Mouse (Mus musculus) heart, embryonic 14.5 days (tissue): Measurements from ENCODE around the gene Slc17a9. TPM values are rescaled to one million over a fixed set of nuclear protein-coding genes. Genes with fewer than 3 reads are reported as not detected.

Experiments used
- ATAC-seq: fragments of 200-750 bp; cut with Nextera tagmentation; 2 replicates; pipeline ENCODE4 v1.8.0; 2017; ENCODE audit warnings: low read depth, moderate TSS enrichment; ENCODE audit not compliant: insufficient number of reproducible peaks, insufficient read depth, low FRiP score
- H3K27ac ChIP-seq, 2 experiments: fragments of 200-500 bp in 1 of 2; fragments of 300-500 bp in 1 of 2; sonication (generic) in 1 of 2; replicated peaks in 1 of 2; 2 replicates each; pipeline ENCODE4 v1.5.1; 2012 to 2014; ENCODE audit warnings: low read depth in 2 of 2, low read length in 2 of 2, control low read depth in 1 of 2, mild to moderate bottlenecking in 1 of 2, mixed read lengths in 1 of 2; ENCODE audit not compliant: control insufficient read depth in 1 of 2, insufficient read depth in 1 of 2
- H3K27me3 ChIP-seq: fragments of 300-500 bp; sonication (generic); 2 replicates; pipeline ENCODE4 v1.6.1; 2014; ENCODE audit warnings: mild to moderate bottlenecking, low read length, control low read depth; ENCODE audit not compliant: control insufficient read depth, insufficient read depth
- H3K36me3 ChIP-seq: fragments of 300-500 bp; sonication (generic); 2 replicates; pipeline ENCODE4 v1.6.1; 2014; ENCODE audit warnings: mild to moderate bottlenecking, control low read depth, low read length, mixed read lengths; ENCODE audit not compliant: control insufficient read depth, insufficient read depth
- H3K4me1 ChIP-seq, 2 experiments: fragments of 200-500 bp in 1 of 2; fragments of 300-500 bp in 1 of 2; sonication (generic) in 1 of 2; 2 replicates each; pipeline ENCODE4 v1.6.1; 2012 to 2014; ENCODE audit warnings: low read length in 2 of 2, control low read depth in 1 of 2, mixed read lengths in 1 of 2; ENCODE audit not compliant: control insufficient read depth in 2 of 2, insufficient read depth in 2 of 2
- H3K4me2 ChIP-seq: fragments of 300-500 bp; sonication (generic); 2 replicates; pipeline ENCODE4 v1.6.1; 2014; ENCODE audit warnings: mild to moderate bottlenecking, low read length
- H3K4me3 ChIP-seq, 2 experiments: fragments of 200-500 bp in 1 of 2; fragments of 300-500 bp in 1 of 2; sonication (generic) in 1 of 2; 2 replicates each; pipeline ENCODE4 v1.5.1; 2012 to 2014; ENCODE audit warnings: low read length in 2 of 2, mild to moderate bottlenecking in 2 of 2, control low read depth in 1 of 2, low read depth in 1 of 2, moderate library complexity in 1 of 2; ENCODE audit not compliant: control insufficient read depth in 1 of 2, insufficient read depth in 1 of 2
- H3K9ac ChIP-seq: fragments of 300-500 bp; sonication (generic); 2 replicates; pipeline ENCODE4 v1.6.1; 2014; ENCODE audit warnings: mild to moderate bottlenecking, low read length
- H3K9me3 ChIP-seq: fragments of 300-500 bp; sonication (generic); 2 replicates; pipeline ENCODE4 v1.6.1; 2016; ENCODE audit warnings: low read length, control low read depth; ENCODE audit not compliant: control insufficient read depth
- WGBS: fragments of 180-500 bp; shearing (Covaris S2); extraction: QIAGEN DNeasy Blood & Tissue Kit; methylation state at CpG from one replicate; pipeline ENCODE4 v1.1.7; 2014; 5-methylcytosine and 5-hydroxymethylcytosine counted together
- polyA plus RNA-seq: library from polyadenylated mRNA; unstranded; fragments of >200 nt; fragmentation: Nextera tagmentation; extraction: Ambion mirVana; gene quantifications from 2 replicates; pipeline ENCODE4 v1.2.1, GENCODE M21; 2014

Gene Slc17a9
- polyA plus RNA-seq, 1 experiment from 2014 or later, result 0.55 TPM

DNA sequence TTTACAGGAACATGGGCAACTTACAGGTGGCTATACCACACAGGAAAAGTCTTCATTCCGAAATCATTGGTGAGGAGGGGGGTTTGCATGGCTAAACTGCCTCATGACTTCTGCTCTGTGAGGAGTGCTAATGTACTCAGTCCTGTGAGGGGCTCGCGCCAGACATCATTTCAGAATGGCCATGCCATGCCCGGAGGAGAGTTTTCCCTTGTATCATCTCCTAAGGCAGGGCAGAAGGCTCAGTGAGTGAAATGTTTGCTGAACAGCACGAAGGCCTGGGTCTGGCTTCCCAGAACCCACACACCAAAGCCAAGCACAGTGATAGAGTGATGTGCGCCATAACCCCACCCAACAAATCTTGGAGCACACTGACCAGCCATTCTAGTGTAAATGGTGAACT is 17.8 kb downstream of the Slc17a9 start:
- no peak overlapping the region for H3K4me2 ChIP-seq
- no peak overlapping the region for H3K9ac ChIP-seq
- WGBS, result 82% methylated on average over 6 of the region's 6 CpGs
- no peak overlapping the region for H3K27ac ChIP-seq
- H3K36me3 ChIP-seq, result no peaks in the 10 kb centered on the region
- H3K4me1 ChIP-seq, result no peaks in the 10 kb centered on the region
- H3K9me3 ChIP-seq, result no peaks in the 10 kb centered on the region
- no peak overlapping the region for H3K4me3 ChIP-seq
- ATAC-seq, result no peak
- H3K27me3 ChIP-seq, result no peaks in the 10 kb centered on the region

DNA sequence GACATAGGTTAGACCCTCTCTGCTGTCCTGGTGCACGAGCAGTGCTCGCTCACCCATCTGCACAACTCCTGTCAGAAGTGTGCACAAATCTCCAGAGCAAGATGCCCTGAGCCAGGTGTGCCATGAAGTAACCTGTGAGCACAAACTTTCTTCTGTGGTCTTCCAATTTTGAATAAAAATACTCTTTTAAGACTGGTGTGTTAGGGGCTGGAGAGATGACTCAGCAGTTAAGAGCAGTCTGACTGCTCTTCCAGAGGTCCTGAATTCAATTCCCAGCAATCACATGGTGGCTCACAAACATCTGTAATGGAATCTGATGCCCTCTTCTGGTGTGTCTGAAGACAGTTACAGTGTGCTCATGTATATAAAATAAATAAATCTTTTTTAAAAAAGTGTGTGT is 18.3 kb downstream of the Slc17a9 start:
- Histone ChIP-seq H3K27me3 (no peaks in the 10 kb centered on the region), H3K9ac (no peak overlapping the region)
- 85% methylated on average over 2 of the region's 2 CpGs for WGBS

DNA sequence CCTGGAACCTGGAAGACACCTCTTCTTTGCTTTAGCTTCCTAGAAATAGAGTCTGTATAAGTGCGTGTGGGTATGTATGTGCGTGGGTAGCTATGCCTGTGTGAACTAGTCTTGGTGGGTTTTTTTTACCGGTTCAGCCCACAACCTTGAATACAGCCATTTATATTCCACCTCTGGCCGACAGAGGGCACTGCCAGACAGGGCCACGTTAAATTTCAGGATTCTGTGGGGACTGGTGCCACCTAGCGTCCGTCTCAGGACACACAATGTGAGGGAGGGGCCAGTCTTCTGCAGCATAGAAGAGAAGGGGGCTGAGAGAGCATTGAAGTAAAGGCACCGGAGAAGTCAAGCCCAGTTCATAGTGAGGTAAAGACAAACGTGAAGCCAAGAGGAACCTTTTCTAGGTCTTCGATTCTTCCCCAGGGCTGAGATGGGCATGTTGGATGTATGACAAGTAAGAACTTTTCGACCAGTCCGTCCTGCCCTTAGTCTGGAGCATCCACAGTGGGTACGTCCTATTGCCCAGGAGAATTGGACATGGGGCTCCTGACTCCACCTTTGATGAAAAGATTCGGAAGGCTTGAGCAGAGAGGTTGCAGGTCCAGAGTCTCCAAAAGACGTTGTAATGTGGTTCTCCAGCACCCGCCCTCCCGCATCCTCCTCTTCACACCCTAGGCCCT is 20.3 kb downstream of the Slc17a9 start:
- Histone ChIP-seq H3K4me3 (no peak overlapping the region), H3K9ac (no peak overlapping the region), H3K4me2 (no peak overlapping the region), H3K27ac (no peak overlapping the region), H3K27me3 (no peaks in the 10 kb centered on the region), H3K36me3 (no peaks in the 10 kb centered on the region), H3K9me3 (no peaks in the 10 kb centered on the region), H3K4me1 (no peaks in the 10 kb centered on the region)
- no peak for ATAC-seq
- 32% methylated on average over 17 of the region's 17 CpGs for WGBS

More for the DNA sequence above, 18.3 kb downstream of the Slc17a9 start:
- no peaks in the 10 kb centered on the region for H3K4me1 ChIP-seq
- no peak overlapping the region for H3K27ac ChIP-seq
- H3K36me3 ChIP-seq, result no peaks in the 10 kb centered on the region
- H3K9me3 ChIP-seq, result no peaks in the 10 kb centered on the region
- no peak for ATAC-seq
- no peak overlapping the region for H3K4me3 ChIP-seq
- no peak overlapping the region for H3K4me2 ChIP-seq

GRCm38 (mm10) chr2:180746569-180747192 is 21.6 kb downstream of the Slc17a9 start:
- H3K9me3 ChIP-seq, result no peaks in the 10 kb centered on the region
- no peak overlapping the region for H3K4me3 ChIP-seq
- 45% methylated on average over 5 of the region's 5 CpGs for WGBS
- ATAC-seq, result no peak
- H3K27ac ChIP-seq, result no peak overlapping the region
- no peaks in the 10 kb centered on the region for H3K4me1 ChIP-seq
- H3K4me2 ChIP-seq, result no peak overlapping the region
- no peaks in the 10 kb centered on the region for H3K27me3 ChIP-seq
- H3K9ac ChIP-seq, result no peak overlapping the region
- H3K36me3 ChIP-seq, result no peaks in the 10 kb centered on the region

DNA sequence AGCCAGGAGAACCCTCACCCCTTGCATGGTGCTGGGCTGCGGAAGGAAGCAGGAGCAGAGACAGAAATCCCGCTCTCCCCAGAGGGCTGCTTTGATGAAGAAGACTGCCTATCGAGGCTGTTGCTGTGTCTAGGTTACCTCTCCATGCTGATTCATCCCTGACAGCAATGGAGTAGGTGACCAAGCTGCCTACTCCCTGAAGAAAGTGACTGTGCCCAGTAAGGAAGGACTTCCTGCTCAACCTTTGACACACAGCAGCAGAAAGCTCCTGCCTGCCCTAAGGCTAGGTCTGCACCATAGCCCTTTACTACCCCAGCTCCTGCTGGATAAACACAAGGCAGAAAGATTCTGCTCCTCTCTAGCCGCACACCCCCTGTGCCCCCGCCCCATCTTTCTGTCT is 23.8 kb downstream of the Slc17a9 start:
- Histone ChIP-seq H3K4me1 (no peaks in the 10 kb centered on the region), H3K9me3 (no peaks in the 10 kb centered on the region), H3K4me3 (no peak overlapping the region), H3K27ac (no peak overlapping the region), H3K36me3 (no peaks in the 10 kb centered on the region), H3K9ac (no peak overlapping the region), H3K27me3 (peaks cover 3% of the 10 kb centered on the region; the same call in 1 of the 2 replicates), H3K4me2 (no peak overlapping the region)
- 42% methylated on average over 5 of the region's 5 CpGs for WGBS
- no peak for ATAC-seq

DNA sequence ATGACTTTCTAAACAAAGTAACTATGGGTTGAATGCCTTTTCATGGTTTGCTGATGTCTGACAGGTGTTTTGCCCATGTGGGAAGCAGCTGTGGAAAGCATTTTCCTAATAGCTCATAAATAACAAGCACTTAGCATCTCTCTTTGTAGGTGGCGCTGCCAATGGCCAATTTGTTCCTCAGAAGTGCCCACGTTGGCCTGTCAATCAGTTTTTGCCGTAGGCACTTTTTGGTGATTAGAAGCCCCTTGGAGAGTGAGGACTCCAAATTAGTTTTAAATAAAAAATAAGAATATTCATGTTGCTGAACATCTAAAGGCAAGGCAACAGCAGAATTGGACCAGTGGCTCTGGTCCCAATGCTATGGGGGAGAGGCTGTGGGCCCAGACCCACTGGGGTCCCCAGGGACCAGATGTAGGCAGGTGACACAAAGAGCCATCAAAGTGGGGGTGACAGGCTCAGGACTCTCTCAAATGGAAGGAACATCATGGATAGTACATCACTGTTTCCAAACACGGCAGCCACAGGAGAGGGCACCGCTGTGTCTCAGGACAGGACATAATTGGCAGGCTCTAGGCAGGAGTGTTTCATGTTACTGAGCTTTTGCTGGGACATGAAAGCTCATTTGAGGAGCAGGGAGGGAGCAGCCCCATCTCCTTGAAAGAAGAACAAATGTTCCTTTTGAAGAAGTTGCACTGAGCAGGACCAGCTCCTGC is 30.1 kb downstream of the Slc17a9 start:
- H3K4me2 ChIP-seq, result no peak overlapping the region
- H3K4me1 ChIP-seq, result no peaks in the 10 kb centered on the region
- H3K9me3 ChIP-seq, result no peaks in the 10 kb centered on the region
- WGBS, result 78% methylated on average over 5 of the region's 5 CpGs
- H3K36me3 ChIP-seq, result no peaks in the 10 kb centered on the region
- H3K27ac ChIP-seq, result no peak overlapping the region
- no peak overlapping the region for H3K4me3 ChIP-seq
- peaks cover 15% of the 10 kb centered on the region; the same call in 1 of the 2 replicates for H3K27me3 ChIP-seq
- no peak overlapping the region for H3K9ac ChIP-seq
- no peak for ATAC-seq

DNA sequence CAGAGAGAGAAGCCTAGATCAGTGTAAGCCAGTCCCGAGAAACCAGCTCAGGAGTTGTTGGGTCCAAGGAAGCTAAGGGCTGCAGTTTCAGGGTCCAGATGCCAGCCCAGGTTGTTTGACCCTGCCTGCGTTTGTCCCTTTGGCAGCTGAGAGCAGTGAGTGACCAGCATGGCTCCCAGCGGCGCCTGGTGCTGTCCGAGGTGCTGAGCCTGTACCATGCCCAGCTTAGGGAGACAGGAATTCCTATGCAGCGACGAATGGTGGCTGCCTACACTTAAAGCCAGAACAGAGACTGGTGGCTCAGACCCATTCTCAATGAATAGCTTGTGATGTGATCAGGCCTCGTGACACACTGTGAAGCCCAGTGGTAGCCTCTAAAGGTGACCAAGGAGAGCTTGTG is 30.8 kb downstream of the Slc17a9 start:
- H3K36me3 ChIP-seq, result no peaks in the 10 kb centered on the region
- 4% methylated on average over 8 of the region's 8 CpGs for WGBS
- no peaks in the 10 kb centered on the region for H3K9me3 ChIP-seq
- no peak overlapping the region for H3K4me3 ChIP-seq
- no peak overlapping the region for H3K4me2 ChIP-seq
- H3K4me1 ChIP-seq, result no peaks in the 10 kb centered on the region
- 0 out of 2 replicates have a peak, but pooled peaks have one; percentile 21 for ATAC-seq
- H3K27me3 ChIP-seq, result peaks cover 15% of the 10 kb centered on the region; the same call in 1 of the 2 replicates
- no peak overlapping the region for H3K9ac ChIP-seq
- no peak overlapping the region for H3K27ac ChIP-seq
